Mouse (Mus musculus) heart, postnatal 0 days (tissue): ENCODE measurements around the gene Rsph9. TPM values are rescaled to one million over a fixed set of nuclear protein-coding genes. Genes with fewer than 3 reads are reported as not detected.

Experiments
- ATAC-seq: fragments of 200-750 bp; cut with Nextera tagmentation; 2 replicates; pipeline ENCODE4 v1.8.0; 2017; ENCODE audit warnings: low read depth, moderate number of reproducible peaks, moderate library complexity; ENCODE audit not compliant: insufficient read depth
- DNase-seq: peaks from one replicate; pipeline ENCODE4 v3.0.0-alpha.2; 2016; ENCODE audit warnings: low spot score
- H3K27ac ChIP-seq: fragments of 300-500 bp; sonication (generic); 2 replicates; pipeline ENCODE4 v1.5.1; 2014; ENCODE audit warnings: low read depth, mild to moderate bottlenecking
- H3K27me3 ChIP-seq: fragments of 300-500 bp; sonication (generic); 2 replicates; pipeline ENCODE4 v1.6.1; 2014; ENCODE audit warnings: low read length, mixed read lengths; ENCODE audit not compliant: control insufficient read depth, insufficient read depth
- H3K36me3 ChIP-seq: fragments of 300-500 bp; sonication (generic); replicated peaks from 2 replicates; pipeline ENCODE4 v1.6.1; 2014; ENCODE audit warnings: low read length, mixed read lengths; ENCODE audit not compliant: control insufficient read depth, insufficient read depth
- H3K4me1 ChIP-seq: fragments of 300-500 bp; sonication (generic); 2 replicates; pipeline ENCODE4 v1.6.1; 2014; ENCODE audit warnings: antibody characterized with exemption; ENCODE audit not compliant: control insufficient read depth, insufficient read depth
- H3K4me2 ChIP-seq: fragments of 300-500 bp; sonication (generic); 2 replicates; pipeline ENCODE4 v1.6.1; 2014; ENCODE audit warnings: low read depth, mild to moderate bottlenecking, low read length, moderate library complexity
- H3K4me3 ChIP-seq: fragments of 300-500 bp; sonication (generic); 2 replicates; pipeline ENCODE4 v1.5.1; 2014; ENCODE audit warnings: low read depth, low read length
- H3K9ac ChIP-seq: fragments of 300-500 bp; sonication (generic); replicated peaks from 2 replicates; pipeline ENCODE4 v1.6.1; 2014; ENCODE audit warnings: low read depth, low read length, mixed read lengths
- H3K9me3 ChIP-seq: fragments of 300-500 bp; sonication (generic); replicated peaks from 2 replicates; pipeline ENCODE4 v1.6.1; 2016; ENCODE audit warnings: low read length; ENCODE audit not compliant: control insufficient read depth
- CTCF ChIP-seq: IDR thresholded peaks from 2 replicates; pipeline ENCODE4 v1.5.1; 2016; ENCODE audit warnings: antibody characterized with exemption, control low read depth, low read depth
- EP300 ChIP-seq: IDR thresholded peaks from 2 replicates; pipeline ENCODE4 v1.6.1; 2016; ENCODE audit warnings: antibody characterized with exemption, low read depth
- WGBS: fragments of 180-500 bp; shearing (Covaris S2); extraction: QIAGEN DNeasy Blood & Tissue Kit; methylation state at CpG from one replicate; pipeline ENCODE4 v1.1.7; 2014; 5-methylcytosine and 5-hydroxymethylcytosine counted together
- polyA plus RNA-seq: library from polyadenylated mRNA; unstranded; fragments of >200 nt; fragmentation: Nextera tagmentation; extraction: Ambion mirVana; gene quantifications from 2 replicates; pipeline ENCODE4 v1.2.1, GENCODE M21; 2015
- total RNA-seq: library from RNA; depleted of rRNA; stranded (reverse); fragments of >200 nt; gene quantifications from 2 replicates; pipeline ENCODE4 v1.2.3, GENCODE M21; 2014; ENCODE audit warnings: low replicate concordance

Gene Rsph9
- total and polyA plus RNA-seq, 2 experiments from 2014 or later: 0.27 to 4.2 TPM

DNA sequence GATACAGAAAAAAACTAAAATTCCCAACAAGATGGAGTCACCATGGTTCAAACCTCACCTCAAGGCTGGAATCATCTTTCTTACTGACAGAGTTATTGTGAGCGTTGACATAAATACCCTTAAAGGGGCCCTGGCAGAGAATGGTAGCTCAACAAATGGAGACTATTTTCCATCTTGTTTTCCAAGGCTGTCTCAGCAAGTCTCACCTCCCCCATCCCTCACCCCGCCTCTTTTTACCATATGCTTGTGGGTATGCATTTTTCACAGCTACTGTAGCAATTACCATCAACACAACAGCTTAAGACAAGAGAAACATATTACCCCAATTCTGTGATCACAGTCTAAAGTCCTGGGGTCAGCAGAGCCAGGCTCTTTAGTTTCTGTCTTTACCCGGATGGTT lies 60.6 kb downstream of the Rsph9 start:
- Histone ChIP-seq H3K27ac (no peak overlapping the region), H3K4me1 (peaks cover 13% of the 10 kb centered on the region), H3K9me3 (no peaks in the 10 kb centered on the region), H3K9ac (no peak overlapping the region), H3K4me2 (no peak overlapping the region), H3K27me3 (no peaks in the 10 kb centered on the region), H3K4me3 (no peak overlapping the region), H3K36me3 (no peaks in the 10 kb centered on the region)
- ATAC-seq (no peak), DNase-seq (no peak)
- WGBS: 82% methylated on average over 3 of the region's 3 CpGs
- no peak for TF ChIP-seq EP300
- TF ChIP-seq CTCF: no peak

GRCm38 (mm10) chr17:46081657-46082056 lies 62.4 kb downstream of the Rsph9 start:
- H3K4me1 ChIP-seq: peaks cover 13% of the 10 kb centered on the region
- ATAC-seq: peak; percentile 45; the same call in 1 of the 2 replicates

DNA sequence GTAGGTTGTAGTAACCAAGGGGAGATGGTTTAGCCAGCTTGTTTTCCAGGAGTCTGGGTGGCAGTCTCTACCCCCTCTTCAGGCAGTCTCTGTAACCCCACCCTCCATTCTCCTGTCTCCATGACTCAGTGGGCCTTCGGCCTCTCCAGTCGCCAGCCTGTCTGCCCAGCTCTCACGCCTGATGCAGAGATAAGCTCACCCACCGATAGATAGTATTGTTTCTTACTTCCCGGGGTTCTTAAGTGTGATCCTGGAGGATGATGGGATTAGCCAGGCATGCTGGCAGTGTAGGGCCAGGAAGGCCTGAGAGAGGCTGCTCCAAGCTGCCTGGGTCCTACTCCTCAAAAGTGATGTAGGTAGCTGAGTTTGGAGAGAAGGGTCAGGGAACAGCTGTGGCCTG lies 63.0 kb downstream of the Rsph9 start:
- DNase-seq: no peak
- TF ChIP-seq CTCF (no peak), EP300 (no peak)
- WGBS: 39% methylated on average over 5 of the region's 5 CpGs
- no peaks in the 10 kb centered on the region for H3K27me3 ChIP-seq
- H3K9ac ChIP-seq: no peak overlapping the region
- H3K4me3 ChIP-seq: no peak overlapping the region
- H3K9me3 ChIP-seq: no peaks in the 10 kb centered on the region
- no peak overlapping the region for H3K27ac ChIP-seq
- no peaks in the 10 kb centered on the region for H3K36me3 ChIP-seq
- 0 out of 2 replicates have a peak, but pooled peaks have one; percentile 3 for ATAC-seq
- no peak overlapping the region for H3K4me2 ChIP-seq
- peaks cover 13% of the 10 kb centered on the region for H3K4me1 ChIP-seq

More at GRCm38 (mm10) chr17:46081657-46082056, 62.4 kb downstream of the Rsph9 start:
- no peaks in the 10 kb centered on the region for H3K9me3 ChIP-seq
- H3K9ac ChIP-seq: no peak overlapping the region
- H3K27ac ChIP-seq: peak overlapping the region; percentile 30; the same call in 1 of the 2 replicates
- H3K4me2 ChIP-seq: no peak overlapping the region
- no peaks in the 10 kb centered on the region for H3K36me3 ChIP-seq
- H3K27me3 ChIP-seq: no peaks in the 10 kb centered on the region
- no peak for TF ChIP-seq CTCF
- no peak for TF ChIP-seq EP300
- DNase-seq: no peak
- WGBS: 52% methylated on average over 7 of the region's 7 CpGs
- no peak overlapping the region for H3K4me3 ChIP-seq

- Histone ChIP-seq H3K9me3 (no peaks in the 10 kb centered on the region), H3K4me3 (no peak overlapping the region), H3K4me2 (no peak overlapping the region), H3K27me3 (no peaks in the 10 kb centered on the region), H3K9ac (no peak overlapping the region), H3K4me1 (peaks cover 13% of the 10 kb centered on the region), H3K36me3 (no peaks in the 10 kb centered on the region), H3K27ac (no peak overlapping the region)
- TF ChIP-seq EP300: no peak
- TF ChIP-seq CTCF: no peak
- no peak for ATAC-seq
- DNase-seq: no peak
- WGBS: 58% methylated on average over 7 of the region's 7 CpGs
Observed at GRCm38 (mm10) chr17:46080388-46080787, 63.6 kb downstream of the Rsph9 start.

GRCm38 (mm10) chr17:46079037-46079436 lies 65.0 kb downstream of the Rsph9 start:
- Histone ChIP-seq H3K4me2 (no peak overlapping the region), H3K36me3 (no peaks in the 10 kb centered on the region), H3K4me1 (peaks cover 17% of the 10 kb centered on the region), H3K9me3 (no peaks in the 10 kb centered on the region), H3K27ac (no peak overlapping the region), H3K4me3 (no peak overlapping the region), H3K9ac (no peak overlapping the region), H3K27me3 (no peaks in the 10 kb centered on the region)
- no peak for DNase-seq
- TF ChIP-seq CTCF: no peak
- TF ChIP-seq EP300: no peak
- ATAC-seq: no peak
- WGBS: 68% methylated on average over 2 of the region's 2 CpGs

GRCm38 (mm10) chr17:46077921-46078534 lies 66.0 kb downstream of the Rsph9 start:
- H3K9ac ChIP-seq: no peak overlapping the region
- TF ChIP-seq CTCF (no peak), EP300 (no peak)
- WGBS: 81% methylated on average over 12 of the region's 12 CpGs
- ATAC-seq (no peak), DNase-seq (no peak)
- no peak overlapping the region for H3K27ac ChIP-seq
- H3K27me3 ChIP-seq: no peaks in the 10 kb centered on the region
- H3K36me3 ChIP-seq: no peaks in the 10 kb centered on the region
- no peak overlapping the region for H3K4me3 ChIP-seq
- H3K4me1 ChIP-seq: peaks cover 15% of the 10 kb centered on the region; the same call in 1 of the 2 replicates
- no peak overlapping the region for H3K4me2 ChIP-seq
- no peaks in the 10 kb centered on the region for H3K9me3 ChIP-seq
